Mouse (Mus musculus): Measurements from ENCODE around the gene Grk4.

DNA sequence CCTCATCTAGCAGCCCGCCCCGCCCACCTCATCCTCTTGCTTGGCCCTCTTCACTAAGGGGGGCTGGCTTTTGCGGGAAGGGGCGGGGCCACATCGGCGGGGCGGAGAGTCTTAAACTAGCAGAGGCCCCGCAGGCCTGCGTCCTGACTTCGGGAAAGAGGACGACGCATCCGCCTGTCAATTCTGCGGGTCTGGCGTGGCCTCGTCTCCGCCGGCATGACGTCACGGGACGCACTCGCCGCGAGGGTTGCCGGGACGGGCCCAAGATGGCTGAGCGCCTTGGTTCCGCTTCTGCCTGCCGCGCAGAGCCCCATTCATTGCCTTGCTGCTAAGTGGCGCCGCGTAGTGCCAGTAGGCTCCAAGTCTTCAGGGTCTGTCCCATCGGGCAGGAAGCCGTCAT is 101.3 kb downstream of the Grk4 start, which contains the start of gene Htt:
- no peak for TF ChIP-seq CTCF (conservative IDR thresholded peaks at IDR 0.05; ENCODE audit: low read length)
- no peak for TF ChIP-seq NANOG (IDR thresholded peaks at IDR 0.05; ENCODE audit: borderline replicate concordance, low read length)
- TF ChIP-seq POU5F1 (IDR thresholded peaks at IDR 0.05; ENCODE audit: borderline replicate concordance, low read length) = no peak
